Mouse (Mus musculus) left cerebral cortex, adult 2 months (tissue): ENCODE measurements around the gene Plcg2. TPM values are rescaled to one million over a fixed set of nuclear protein-coding genes. Genes with fewer than 3 reads are reported as not detected.

Experiments used
- DNase-seq, 2 experiments: peaks; one replicate each; pipeline ENCODE4 v3.0.0; 2021 to 2022; ENCODE audit warnings: low spot score in 2 of 2, mixed read lengths in 1 of 2; ENCODE audit errors: extremely low spot score in 1 of 2
- H3K27ac ChIP-seq: fragments of 200-600 bp; 2 replicates; pipeline ENCODE4 v1.8.1; 2022
- H3K4me3 ChIP-seq: fragments of 200-600 bp; 2 replicates; pipeline ENCODE4 v1.8.1; 2022
- CTCF ChIP-seq: fragments of 200-600 bp; IDR thresholded peaks from 2 replicates; pipeline ENCODE4 v1.8.1; 2022; ENCODE audit warnings: antibody characterized with exemption, mild to moderate bottlenecking, moderate library complexity
- intact Hi-C: fragments of 180-260 bp; cut with DNase I; formaldehyde crosslinking; loops from one replicate; pipeline ENCODE4 v1.15.1; 2025
- total RNA-seq, 2 experiments: library from RNA; stranded (reverse); gene quantifications; 2 replicates each; pipeline ENCODE4 v1.2.3; 2021

Gene Plcg2
- total RNA-seq, 2 experiments from 2014 or later: 2.4 to 2.9 TPM

- no peak overlapping the region for H3K27ac ChIP-seq
These were observed 63.8 kb downstream of the Plcg2 start for GRCm38 (mm10) chr8:117561735-117562361.

GRCm38 (mm10) chr8:117562445-117563014, 64.4 kb downstream of the Plcg2 start:
- Histone ChIP-seq H3K4me3 (no peak overlapping the region), H3K27ac (no peak overlapping the region)
- no peak for TF ChIP-seq CTCF
- DNase-seq: no peak
- intact Hi-C loops: no loop called here

More at GRCm38 (mm10) chr8:117561735-117562361, 63.8 kb downstream of the Plcg2 start:
- intact Hi-C loops: no loop called here
- no peak overlapping the region for H3K4me3 ChIP-seq
- no peak for TF ChIP-seq CTCF
- no peak for DNase-seq

- Histone ChIP-seq H3K27ac (no peak overlapping the region), H3K4me3 (no peak overlapping the region)
- peak; percentile 94 for TF ChIP-seq CTCF
- intact Hi-C loops: loop anchor here (2.0 kb wide), 1 partner anchor 95 kb away; no protein-coding TSS in a partner anchor
- peak; percentile 63 to 81 for DNase-seq
These were observed 71.3 kb downstream of the Plcg2 start for GRCm38 (mm10) chr8:117569409-117569808.

- no peak overlapping the region for H3K4me3 ChIP-seq
- no peak overlapping the region for H3K27ac ChIP-seq
- no peak for TF ChIP-seq CTCF
- no peak for DNase-seq
- intact Hi-C loops: loop anchor here (10.0 kb wide), 1 partner anchor 472 kb away; no protein-coding TSS in a partner anchor
These were observed 78.2 kb downstream of the Plcg2 start for GRCm38 (mm10) chr8:117576291-117576785.

- DNase-seq: no peak
- H3K4me3 ChIP-seq: no peak overlapping the region
- no peak overlapping the region for H3K27ac ChIP-seq
- TF ChIP-seq CTCF: no peak
- intact Hi-C loops: loop anchor here (10.0 kb wide), 1 partner anchor 472 kb away; no protein-coding TSS in a partner anchor
These were observed 79.0 kb downstream of the Plcg2 start for GRCm38 (mm10) chr8:117577059-117577458.

GRCm38 (mm10) chr8:117577883-117578282, 79.8 kb downstream of the Plcg2 start:
- no peak for DNase-seq
- intact Hi-C loops: loop anchor here (10.0 kb wide), 1 partner anchor 473 kb away; no protein-coding TSS in a partner anchor
- Histone ChIP-seq H3K4me3 (no peak overlapping the region), H3K27ac (no peak overlapping the region)
- TF ChIP-seq CTCF: peak; percentile 48

GRCm38 (mm10) chr8:117578856-117579255, 80.8 kb downstream of the Plcg2 start:
- TF ChIP-seq CTCF: no peak
- intact Hi-C loops: loop anchor here (10.0 kb wide), 1 partner anchor 474 kb away; no protein-coding TSS in a partner anchor
- Histone ChIP-seq H3K4me3 (no peak overlapping the region), H3K27ac (no peak overlapping the region)
- no peak for DNase-seq

GRCm38 (mm10) chr8:117593862-117594261, 95.8 kb downstream of the Plcg2 start:
- Histone ChIP-seq H3K4me3 (no peak overlapping the region), H3K27ac (no peak overlapping the region)
- TF ChIP-seq CTCF: no peak
- DNase-seq: no peak
- intact Hi-C loops: no loop called here

GRCm38 (mm10) chr8:117595001-117595400, 96.9 kb downstream of the Plcg2 start:
- intact Hi-C loops: no loop called here
- H3K27ac ChIP-seq: no peak overlapping the region
- no peak overlapping the region for H3K4me3 ChIP-seq
- no peak for DNase-seq
- TF ChIP-seq CTCF: no peak

GRCm38 (mm10) chr8:117596777-117597176, 98.7 kb downstream of the Plcg2 start:
- TF ChIP-seq CTCF: no peak
- Histone ChIP-seq H3K27ac (no peak overlapping the region), H3K4me3 (no peak overlapping the region)
- intact Hi-C loops: no loop called here
- no peak for DNase-seq

- peak in 1 of 2 experiments; percentile 19 for DNase-seq
- H3K4me3 ChIP-seq: no peak overlapping the region
- no peak overlapping the region for H3K27ac ChIP-seq
- TF ChIP-seq CTCF: peak; percentile 70
- intact Hi-C loops: no loop called here
These were observed 102.7 kb downstream of the Plcg2 start for GRCm38 (mm10) chr8:117600839-117601238.

- Histone ChIP-seq H3K27ac (no peak overlapping the region), H3K4me3 (no peak overlapping the region)
- TF ChIP-seq CTCF: no peak
- intact Hi-C loops: no loop called here
- no peak for DNase-seq
These were observed 106.0 kb downstream of the Plcg2 start for GRCm38 (mm10) chr8:117604101-117604500.
